Comparison of ENCODE assay signal across 8 mouse cellular contexts in the genomic region with DNA sequence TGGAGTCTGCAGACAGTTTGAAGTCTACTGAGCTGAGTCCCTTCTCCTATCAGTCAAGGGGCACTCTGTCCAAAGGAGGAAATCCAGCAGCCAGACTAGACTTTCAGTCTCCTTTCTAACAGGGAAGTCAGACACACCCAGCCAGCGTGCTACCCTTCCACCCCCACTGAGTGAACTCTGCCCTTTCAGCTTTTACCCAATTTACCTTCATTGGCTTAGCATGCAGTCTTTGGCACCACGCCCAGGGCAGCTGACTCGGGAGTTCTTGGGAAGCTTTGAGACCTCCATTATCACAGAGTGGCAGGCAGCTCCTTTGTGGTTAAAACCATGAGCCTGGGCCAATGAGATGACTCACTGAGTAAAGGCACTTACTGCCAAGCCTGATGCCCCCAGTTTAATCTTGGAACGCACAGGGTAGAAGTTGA.
DNase-seq lines count a peak whose midpoint lies in the region; ATAC-seq and TF ChIP-seq lines count a peak whose summit lies in the region.

No protein-coding gene starts in this region.

- H3K4me3 ChIP-seq in forebrain, embryonic 14.5 days (ENCODE audit: low read depth, low read length) = no peak overlapping the region
- H3K4me3 ChIP-seq in forebrain, embryonic 13.5 days = no peak overlapping the region
- no peak overlapping the region for H3K4me3 ChIP-seq in embryonic facial prominence, embryonic 13.5 days
- no peak overlapping the region for H3K4me3 ChIP-seq in stomach, postnatal 0 days (ENCODE audit: low read depth, low read length)

- no peak overlapping the region for H3K27ac ChIP-seq in forebrain, embryonic 14.5 days (ENCODE audit: low read depth, low read length)
- no peak overlapping the region for H3K27ac ChIP-seq in forebrain, embryonic 13.5 days
- H3K27ac ChIP-seq in embryonic facial prominence, embryonic 13.5 days = 0 out of 2 replicates have a peak overlapping the region, but pooled peaks have one; percentile 44
- H3K27ac ChIP-seq in stomach, postnatal 0 days (replicated peaks) = peak overlapping the region; percentile 90

- DNase-seq in forebrain, embryonic 14.5 days (ENCODE audit: low spot score) = peak; percentile 51
- DNase-seq in R1 (ENCODE audit: low read depth, low spot score) = peak; percentile 63
- DNase-seq in heart, postnatal 10 days = peak; percentile 80 to 83
- DNase-seq in layer of hippocampus, postnatal 10 days (ENCODE audit: low spot score in 2 of 2) = peak; percentile 44 to 50
- peak; percentile 87 to 90 for DNase-seq in lung, postnatal 4 days
- DNase-seq in stomach, postnatal 0 days (ENCODE audit: low spot score) = peak; percentile 99

- H3K4me2 ChIP-seq in forebrain, embryonic 14.5 days (ENCODE audit: low read length) = no peak overlapping the region
- no peak overlapping the region for H3K4me2 ChIP-seq in forebrain, embryonic 13.5 days
- no peak overlapping the region for H3K4me2 ChIP-seq in embryonic facial prominence, embryonic 13.5 days
- no peak overlapping the region for H3K4me2 ChIP-seq in stomach, postnatal 0 days (replicated peaks; ENCODE audit: low read depth)

- no peaks in the 10 kb centered on the region for H3K9me3 ChIP-seq in forebrain, embryonic 14.5 days (replicated peaks; ENCODE audit: control insufficient read depth, low read length)
- H3K9me3 ChIP-seq in forebrain, embryonic 13.5 days (replicated peaks) = no peaks in the 10 kb centered on the region
- no peaks in the 10 kb centered on the region for H3K9me3 ChIP-seq in embryonic facial prominence, embryonic 13.5 days
- H3K9me3 ChIP-seq in stomach, postnatal 0 days (ENCODE audit: control insufficient read depth, low read length) = no peaks in the 10 kb centered on the region

- TF ChIP-seq CTCF in stomach, postnatal 0 days (IDR thresholded peaks at IDR 0.05; ENCODE audit: low read depth) = no peak

- no peak overlapping the region for H3K9ac ChIP-seq in forebrain, embryonic 14.5 days (ENCODE audit: low read length)
- no peak overlapping the region for H3K9ac ChIP-seq in forebrain, embryonic 13.5 days
- no peak overlapping the region for H3K9ac ChIP-seq in embryonic facial prominence, embryonic 13.5 days
- no peak overlapping the region for H3K9ac ChIP-seq in stomach, postnatal 0 days (ENCODE audit: low read length)

- intact Hi-C loops in heart, postnatal 10 days (cut with DNase I) = no loop called here

- H3K36me3 ChIP-seq in forebrain, embryonic 14.5 days (ENCODE audit: control insufficient read depth, insufficient read depth, low read length) = no peaks in the 10 kb centered on the region
- no peaks in the 10 kb centered on the region for H3K36me3 ChIP-seq in forebrain, embryonic 13.5 days (ENCODE audit: poor library complexity, severe bottlenecking)
- H3K36me3 ChIP-seq in embryonic facial prominence, embryonic 13.5 days = no peaks in the 10 kb centered on the region
- no peaks in the 10 kb centered on the region for H3K36me3 ChIP-seq in stomach, postnatal 0 days (ENCODE audit: control insufficient read depth, insufficient read depth, low read length)

- WGBS in forebrain, embryonic 14.5 days = 39% methylated on average over 4 of the region's 4 CpGs
- 46% methylated on average over 4 of the region's 4 CpGs for WGBS in forebrain, embryonic 13.5 days
- WGBS in embryonic facial prominence, embryonic 13.5 days = 34% methylated on average over 4 of the region's 4 CpGs
- 19% methylated on average over 4 of the region's 4 CpGs for WGBS in stomach, postnatal 0 days

- TF ChIP-seq EP300 in stomach, postnatal 0 days (optimal IDR thresholded peaks at IDR 0.05) = peak; percentile 72

- no peak for ATAC-seq in forebrain, embryonic 14.5 days
- no peak for ATAC-seq in forebrain, embryonic 13.5 days
- ATAC-seq in embryonic facial prominence, embryonic 13.5 days (ENCODE audit: insufficient number of reproducible peaks, insufficient read depth, low FRiP score, low TSS enrichment, low read depth) = 0 out of 2 replicates have a peak, but pooled peaks have one; percentile 43
- ATAC-seq in stomach, postnatal 0 days (ENCODE audit: low FRiP score, low TSS enrichment) = peak; percentile 93

- H3K27me3 ChIP-seq in forebrain, embryonic 14.5 days (replicated peaks; ENCODE audit: control insufficient read depth, insufficient read depth, low read length) = no peaks in the 10 kb centered on the region
- no peaks in the 10 kb centered on the region for H3K27me3 ChIP-seq in forebrain, embryonic 13.5 days
- no peaks in the 10 kb centered on the region for H3K27me3 ChIP-seq in embryonic facial prominence, embryonic 13.5 days
- no peaks in the 10 kb centered on the region for H3K27me3 ChIP-seq in stomach, postnatal 0 days (ENCODE audit: control insufficient read depth, insufficient read depth, low read length)

- no peaks in the 10 kb centered on the region for H3K4me1 ChIP-seq in forebrain, embryonic 14.5 days (ENCODE audit: control insufficient read depth, insufficient read depth, low read length)
- no peaks in the 10 kb centered on the region for H3K4me1 ChIP-seq in forebrain, embryonic 13.5 days
- H3K4me1 ChIP-seq in embryonic facial prominence, embryonic 13.5 days = peaks cover 10% of the 10 kb centered on the region
- H3K4me1 ChIP-seq in stomach, postnatal 0 days (replicated peaks; ENCODE audit: control insufficient read depth, insufficient read depth) = no peaks in the 10 kb centered on the region; the same call in 1 of the 2 replicates

Comparison
In these comparisons a context has a peak if more than half of its experiments do, and no peak if none do; other contexts are left out.
1. ATAC-seq: peak in embryonic facial prominence, embryonic 13.5 days (single experiment) and stomach, postnatal 0 days (single experiment); none in forebrain, embryonic 14.5 days (single experiment) and forebrain, embryonic 13.5 days (single experiment).
2. DNase-seq: peak in every context shown above with its lines; median percentile 99 in stomach, postnatal 0 days; 88 in lung, postnatal 4 days; 82 in heart, postnatal 10 days; 63 in R1; 51 in forebrain, embryonic 14.5 days; 47 in layer of hippocampus, postnatal 10 days.
3. H3K27ac ChIP-seq: peak in embryonic facial prominence, embryonic 13.5 days (single experiment) and stomach, postnatal 0 days (single experiment); none in forebrain, embryonic 14.5 days (single experiment) and forebrain, embryonic 13.5 days (single experiment).